Mouse (Mus musculus) cerebellum, adult (tissue): ENCODE data around the gene Ptpn3.

Source experiments
- ATAC-seq: cut with Nextera tagmentation; 2 replicates; pipeline ENCODE4 v1.9.2; 2017; ENCODE audit warnings: mild to moderate bottlenecking, moderate library complexity, mixed read lengths; ENCODE audit not compliant: insufficient number of reproducible peaks, low FRiP score, low TSS enrichment

The Ptpn3 gene

GRCm38 (mm10) chr4:57301410-57302313 lies at the start of gene Ptpn3:
Ptpn3 (minus strand) TSS chr4:57301837.
- peak; percentile 75 for ATAC-seq

GRCm38 (mm10) chr4:57350541-57350940 lies 48.9 kb upstream of the Ptpn3 start:
- no peak for ATAC-seq

- no peak for ATAC-seq
These were observed 42.4 kb upstream of the Ptpn3 start for GRCm38 (mm10) chr4:57343996-57344395.

DNA sequence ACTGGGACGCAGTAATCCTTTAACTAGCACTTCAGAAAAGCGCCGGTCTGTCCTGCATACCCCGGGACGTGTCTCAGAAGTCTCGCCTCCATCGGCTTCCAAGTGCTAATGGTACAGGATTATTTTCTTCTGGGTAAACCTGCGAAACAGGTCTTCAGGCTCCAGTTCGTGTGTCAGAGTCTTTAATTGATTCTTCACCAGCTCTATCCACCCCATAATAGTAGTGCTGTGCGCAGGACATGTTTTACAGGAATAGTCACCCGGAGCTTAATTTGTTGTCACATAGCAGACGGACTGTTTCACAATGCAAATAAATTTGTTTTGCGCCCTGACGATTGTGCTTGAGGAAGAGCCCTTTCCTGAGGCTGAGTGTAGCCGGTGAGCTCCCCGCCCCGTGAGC lies 37.3 kb upstream of the Ptpn3 start:
- no peak for ATAC-seq

DNA sequence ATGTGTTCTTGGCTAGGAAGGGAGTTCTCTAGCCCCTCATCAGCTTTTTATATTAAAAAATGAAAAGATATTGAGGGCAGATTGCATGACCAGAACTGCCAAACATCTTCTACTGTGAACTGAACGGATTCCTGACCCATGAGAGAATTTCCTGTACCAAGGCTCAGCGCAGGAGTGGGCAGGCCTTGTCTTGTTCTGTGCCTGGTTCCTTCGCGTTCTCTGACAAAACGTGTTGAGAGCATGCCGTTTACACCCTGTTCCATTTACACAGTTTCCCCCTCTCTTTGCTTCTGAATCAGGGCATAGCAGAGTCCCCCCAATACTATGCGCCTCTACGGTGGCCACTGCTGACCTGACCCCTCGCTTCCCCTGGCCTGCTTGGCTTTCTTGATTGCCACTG lies 36.4 kb upstream of the Ptpn3 start:
- ATAC-seq: no peak

DNA sequence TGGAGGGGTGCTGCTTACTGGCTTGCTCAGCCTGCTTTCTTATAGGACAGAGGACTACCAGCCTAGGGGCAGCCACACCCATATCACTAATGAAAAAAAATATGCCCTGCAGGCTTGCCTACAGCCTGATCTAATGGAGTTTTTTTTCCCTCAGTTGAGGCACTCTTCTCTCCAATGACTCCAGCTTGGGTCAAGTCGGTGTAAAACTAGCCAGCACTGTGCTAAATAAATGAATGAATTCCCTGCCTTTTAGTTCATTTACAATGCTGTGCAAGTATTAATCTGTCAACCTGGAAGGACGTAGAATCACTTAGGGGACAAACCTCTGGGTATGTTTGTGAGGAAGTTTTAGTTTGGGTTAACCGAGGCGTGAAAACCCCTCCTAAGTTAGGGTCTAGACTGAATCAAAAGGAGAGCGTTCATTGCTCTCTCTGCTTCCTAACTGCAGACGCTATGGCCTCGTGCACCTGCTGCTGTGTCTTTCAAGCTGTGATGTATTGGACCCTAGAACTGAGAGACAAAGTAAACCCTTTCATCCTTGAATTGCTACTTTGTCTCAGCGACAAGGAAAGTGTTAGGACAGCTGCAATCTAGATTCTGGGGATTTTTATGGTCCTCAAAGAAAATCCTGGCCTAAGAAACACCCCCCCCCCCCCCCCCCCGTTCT lies 33.5 kb upstream of the Ptpn3 start:
- no peak for ATAC-seq

GRCm38 (mm10) chr4:57333926-57334548 lies 32.4 kb upstream of the Ptpn3 start:
- no peak for ATAC-seq

DNA sequence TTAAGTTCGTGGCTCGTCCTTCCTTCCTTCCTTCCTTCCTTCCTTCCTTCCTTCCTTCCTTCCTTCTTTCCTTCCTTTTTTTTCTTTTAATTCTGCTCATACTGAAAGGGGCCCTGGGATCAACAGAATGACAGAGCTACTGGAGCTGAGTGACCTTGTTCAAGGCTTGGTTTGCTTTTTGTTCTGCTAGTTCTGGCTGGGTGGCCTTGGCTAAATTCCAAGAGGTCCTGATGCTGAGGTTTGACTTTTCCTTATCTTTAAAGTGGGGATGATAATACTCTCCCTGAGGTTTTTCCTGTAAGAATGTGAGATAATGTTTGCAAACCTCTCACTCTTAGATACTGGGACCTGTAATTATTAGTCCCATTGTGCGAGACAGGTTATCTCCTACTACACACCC lies 30.9 kb upstream of the Ptpn3 start:
- no peak for ATAC-seq

DNA sequence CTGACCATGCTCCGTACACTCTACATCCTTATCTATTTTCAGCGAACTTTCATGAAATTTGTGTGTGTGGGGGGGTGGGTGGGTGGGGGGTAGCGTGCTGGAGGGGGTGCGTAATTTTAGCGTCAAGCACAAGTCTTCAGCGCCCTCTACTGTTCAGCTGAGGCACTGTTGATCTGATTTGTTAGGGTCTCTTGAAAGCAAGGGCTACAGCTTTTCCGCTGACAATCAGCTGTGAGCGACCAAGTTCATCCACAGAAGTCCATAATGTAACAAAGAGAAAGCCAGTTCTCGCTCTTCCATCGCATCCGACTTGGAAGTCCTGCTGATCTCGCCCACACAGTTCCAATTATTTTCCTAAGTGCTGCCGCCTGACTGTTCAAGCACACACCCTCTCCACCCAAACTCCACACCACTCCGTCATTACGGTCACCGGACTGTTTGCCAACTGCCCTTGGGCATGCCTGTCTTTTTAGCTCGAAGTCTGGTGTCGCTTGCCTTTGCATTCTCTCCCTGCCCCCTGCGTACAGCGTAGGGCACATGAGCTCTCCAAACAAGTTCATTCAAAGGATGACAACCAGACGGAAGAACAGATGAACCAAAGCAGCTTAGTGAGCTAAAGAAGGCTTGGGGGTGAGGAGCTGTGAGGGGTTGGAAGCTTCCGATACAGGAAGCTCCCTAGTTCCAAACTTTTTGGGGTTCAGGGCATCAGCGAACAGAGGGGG lies 19.1 kb upstream of the Ptpn3 start:
- ATAC-seq: no peak

- no peak for ATAC-seq
These were observed 17.0 kb upstream of the Ptpn3 start for GRCm38 (mm10) chr4:57318525-57319212.

DNA sequence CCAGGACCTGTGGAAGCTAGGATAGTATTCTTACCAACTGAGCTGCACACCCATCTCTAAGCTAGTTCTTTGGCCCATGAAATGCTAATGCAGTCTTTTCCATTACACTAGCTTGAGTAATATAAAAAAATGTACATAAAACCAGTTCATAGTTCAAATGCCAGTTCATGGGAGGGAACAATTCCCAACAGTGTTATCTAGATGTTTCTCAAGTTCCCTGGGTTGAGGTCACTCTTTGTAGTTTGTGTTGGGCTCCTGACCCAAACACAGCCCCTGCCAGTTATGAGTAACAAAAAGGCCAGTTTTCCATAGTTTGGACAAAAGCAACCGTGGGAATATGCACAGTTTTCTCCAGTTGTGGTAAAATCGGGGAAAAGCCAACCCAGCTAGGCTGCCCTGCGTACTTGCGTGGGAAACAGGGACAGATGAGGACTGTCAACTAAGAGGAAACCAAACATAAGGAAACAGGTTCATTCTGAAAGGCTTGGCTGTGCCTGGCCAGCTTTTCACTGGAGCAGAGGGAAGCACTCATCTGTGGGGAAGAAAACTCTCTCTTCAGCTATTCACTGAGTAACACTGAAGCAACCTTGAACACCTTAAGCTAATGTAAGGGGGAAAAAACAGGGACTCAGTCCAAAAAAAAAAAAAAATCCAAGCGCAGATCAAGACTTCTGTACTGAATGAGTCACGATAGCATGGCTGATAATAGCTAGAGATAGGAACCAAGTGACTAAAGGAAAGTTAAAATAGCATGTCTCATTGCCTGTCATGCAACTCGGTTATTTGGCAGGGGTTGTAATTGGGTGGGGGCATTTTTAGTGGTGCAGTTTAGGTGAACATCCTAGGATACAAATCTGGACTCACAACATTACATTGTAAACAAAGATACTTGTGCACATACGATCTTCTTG lies 10.9 kb upstream of the Ptpn3 start:
- ATAC-seq: no peak

GRCm38 (mm10) chr4:57311750-57312149 lies 10.1 kb upstream of the Ptpn3 start:
- ATAC-seq: no peak

GRCm38 (mm10) chr4:57308214-57309000 lies 6.8 kb upstream of the Ptpn3 start:
- 0 out of 2 replicates have a peak, but pooled peaks have one; percentile 22 for ATAC-seq

DNA sequence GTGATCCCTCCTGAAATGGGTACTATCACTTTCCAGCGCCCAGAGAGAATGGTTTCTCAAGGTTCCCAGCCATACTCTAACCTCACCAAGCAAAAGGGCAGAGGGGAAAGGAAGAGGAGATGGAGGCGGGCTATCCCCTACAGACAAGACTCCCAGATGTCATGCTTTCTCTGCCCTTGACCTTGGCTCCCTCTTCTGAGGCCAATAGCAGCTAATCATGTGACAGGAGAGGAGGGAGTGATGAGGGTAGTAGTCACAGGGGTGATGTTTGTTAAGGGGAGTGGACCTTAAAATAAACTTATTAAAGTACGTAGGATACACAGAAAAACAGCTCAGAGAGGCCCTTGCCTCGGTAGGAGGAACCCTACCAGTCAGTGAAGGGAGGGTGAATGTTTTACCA lies 6.1 kb upstream of the Ptpn3 start:
- no peak for ATAC-seq

DNA sequence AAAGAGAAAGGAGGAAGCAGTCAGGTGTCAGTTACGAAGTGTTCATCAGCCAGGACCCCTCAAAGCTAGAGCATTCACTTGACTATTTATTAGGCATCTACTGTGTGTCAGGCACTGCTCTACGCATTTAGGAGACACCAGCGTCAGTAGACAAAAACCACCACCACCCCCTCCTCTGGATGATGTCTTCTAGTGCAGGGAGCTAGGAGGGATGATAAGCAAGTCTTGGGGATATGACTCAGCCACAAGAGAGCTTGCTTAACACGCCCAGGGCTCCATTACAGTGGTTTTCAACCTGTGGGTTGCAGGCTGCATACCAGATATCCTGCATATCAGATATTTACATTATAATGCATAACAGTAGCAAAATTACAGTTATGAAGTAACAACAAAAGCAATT lies 4.6 kb upstream of the Ptpn3 start:
- ATAC-seq: no peak

- ATAC-seq: no peak
These were observed 4.0 kb upstream of the Ptpn3 start for GRCm38 (mm10) chr4:57305644-57306043.

GRCm38 (mm10) chr4:57300469-57301409 lies 898 bp downstream of the Ptpn3 start:
- peak; percentile 32; the same call in 1 of the 2 replicates for ATAC-seq
